Mouse (Mus musculus) embryonic fibroblast, embryonic 13.5 days (primary cell): ENCODE results near the gene A130010J15Rik.

Experiments used
- CTCF ChIP-seq: IDR thresholded peaks from 2 replicates; pipeline ENCODE4 v1.5.1; 2011; ENCODE audit warnings: mild to moderate bottlenecking, control low read depth, low read length, moderate library complexity, borderline replicate concordance; ENCODE audit not compliant: insufficient read depth
- POLR2A ChIP-seq: IDR thresholded peaks from 2 replicates; pipeline ENCODE4 v1.6.1; 2011; ENCODE audit warnings: low read depth, mild to moderate bottlenecking, control low read depth, low read length, moderate library complexity

GRCm38 (mm10) chr1:193208178-193208577, 40.3 kb downstream of the A130010J15Rik start:
- peak; percentile 94 for TF ChIP-seq CTCF
- no peak for TF ChIP-seq POLR2A
